Mouse (Mus musculus): ENCODE data around the gene Shd. TPM values are rescaled to one million over a fixed set of nuclear protein-coding genes. Genes with fewer than 3 reads are reported as not detected.
A peak's percentile ranks its signal among the peaks of the same experiment; 100 is the strongest.

Shd gene
- polyA plus RNA-seq, 1 experiment from 2014 or later, result 182 TPM

- Histone ChIP-seq H3K9me3 (ENCODE audit: control insufficient read depth, low read length) (no peaks in the 10 kb centered on the region), H3K4me1 (ENCODE audit: control insufficient read depth, insufficient read depth, low read depth, low read length) (peaks cover 25% of the 10 kb centered on the region), H3K27ac (ENCODE audit: low read depth, low read length) (peak overlapping the region; percentile 62), H3K36me3 (ENCODE audit: control insufficient read depth, insufficient read depth, low read length) (peaks cover 6% of the 10 kb centered on the region; the same call in 1 of the 2 replicates), H3K4me2 (ENCODE audit: low read length) (peak overlapping the region; percentile 75), H3K27me3 (replicated peaks; ENCODE audit: control insufficient read depth, insufficient read depth, low read length) (no peaks in the 10 kb centered on the region; the same call in 1 of the 2 replicates), H3K9ac (ENCODE audit: low read depth, low read length) (peak overlapping the region; percentile 61), H3K4me3 (ENCODE audit: low read length) (peak overlapping the region; percentile 58)
- ATAC-seq, result no peak
- 79% methylated on average over 13 of the region's 13 CpGs for WGBS
Observed at GRCm38 (mm10) chr17:55957726-55958583, 12.3 kb upstream of the Shd start.

DNA sequence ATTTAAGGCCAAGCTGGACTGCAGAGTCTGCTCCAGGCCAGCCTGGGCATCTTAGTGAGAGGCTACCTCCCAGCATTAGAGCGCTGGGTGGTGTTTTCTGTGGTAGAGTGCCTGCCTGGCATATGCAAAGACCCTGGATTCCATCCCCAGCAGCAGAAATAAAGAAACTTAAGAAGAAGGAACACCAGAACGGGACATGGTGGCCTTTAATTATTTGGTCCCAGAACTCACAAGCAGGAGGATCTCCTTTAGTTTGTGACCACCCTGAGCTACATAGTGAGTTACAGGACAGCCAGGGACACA, 11.7 kb upstream of the Shd start:
- no peak for ATAC-seq
- no peaks in the 10 kb centered on the region for H3K9me3 ChIP-seq (ENCODE audit: control insufficient read depth, low read length)
- peak overlapping the region; percentile 61 for H3K9ac ChIP-seq (ENCODE audit: low read depth, low read length)
- H3K27me3 ChIP-seq (replicated peaks; ENCODE audit: control insufficient read depth, insufficient read depth, low read length), result no peaks in the 10 kb centered on the region; the same call in 1 of the 2 replicates
- peak overlapping the region; percentile 62 for H3K27ac ChIP-seq (ENCODE audit: low read depth, low read length)
- WGBS, result 14% methylated on average over 2 of the region's 2 CpGs
- H3K4me1 ChIP-seq (ENCODE audit: control insufficient read depth, insufficient read depth, low read depth, low read length), result peaks cover 25% of the 10 kb centered on the region
- peak overlapping the region; percentile 58 for H3K4me3 ChIP-seq (ENCODE audit: low read length)
- H3K36me3 ChIP-seq (ENCODE audit: control insufficient read depth, insufficient read depth, low read length), result peaks cover 9% of the 10 kb centered on the region; the same call in 1 of the 2 replicates
- peak overlapping the region; percentile 75 for H3K4me2 ChIP-seq (ENCODE audit: low read length)

- under 1% methylated on average over 45 of the region's 46 CpGs for WGBS
- H3K9ac ChIP-seq (ENCODE audit: low read depth, low read length), result peak within 1 kb of the TSS; percentile 72
- H3K36me3 ChIP-seq (ENCODE audit: control insufficient read depth, insufficient read depth, low read length), result peaks cover 9% of the 10 kb centered on the region; the same call in 1 of the 2 replicates
- H3K27me3 ChIP-seq (replicated peaks; ENCODE audit: control insufficient read depth, insufficient read depth, low read length), result no peaks in the 10 kb centered on the region; the same call in 1 of the 2 replicates
- H3K9me3 ChIP-seq (ENCODE audit: control insufficient read depth, low read length), result no peaks in the 10 kb centered on the region
- H3K4me3 ChIP-seq (ENCODE audit: low read length), result peak within 1 kb of the TSS; percentile 58
- peak within 1 kb of the TSS; percentile 75 for H3K4me2 ChIP-seq (ENCODE audit: low read length)
- H3K4me1 ChIP-seq (ENCODE audit: control insufficient read depth, insufficient read depth, low read depth, low read length), result peaks cover 25% of the 10 kb centered on the region
- peak; percentile 91 for ATAC-seq
- H3K27ac ChIP-seq (ENCODE audit: low read depth, low read length), result peak within 1 kb of the TSS; percentile 94
Observed at GRCm38 (mm10) chr17:55958918-55959728, 11.1 kb upstream of the Shd start, which contains the start of gene Yju2. Yju2 (plus strand) TSS chr17:55959099.

- 72% methylated on average over 10 of the region's 10 CpGs for WGBS
- H3K36me3 ChIP-seq (ENCODE audit: control insufficient read depth, insufficient read depth, low read length), result peaks cover 9% of the 10 kb centered on the region; the same call in 1 of the 2 replicates
- peaks cover 25% of the 10 kb centered on the region for H3K4me1 ChIP-seq (ENCODE audit: control insufficient read depth, insufficient read depth, low read depth, low read length)
- peak overlapping the region; percentile 53 for H3K9ac ChIP-seq (ENCODE audit: low read depth, low read length)
- peak overlapping the region; percentile 58 for H3K4me3 ChIP-seq (ENCODE audit: low read length)
- H3K9me3 ChIP-seq (ENCODE audit: control insufficient read depth, low read length), result no peaks in the 10 kb centered on the region
- H3K27ac ChIP-seq (ENCODE audit: low read depth, low read length), result peak overlapping the region; percentile 94; the same call in 1 of the 2 replicates
- no peaks in the 10 kb centered on the region for H3K27me3 ChIP-seq (replicated peaks; ENCODE audit: control insufficient read depth, insufficient read depth, low read length)
- no peak for ATAC-seq
- peak overlapping the region; percentile 58 for H3K4me2 ChIP-seq (ENCODE audit: low read length)
Observed at GRCm38 (mm10) chr17:55959946-55960740, 10.1 kb upstream of the Shd start.

DNA sequence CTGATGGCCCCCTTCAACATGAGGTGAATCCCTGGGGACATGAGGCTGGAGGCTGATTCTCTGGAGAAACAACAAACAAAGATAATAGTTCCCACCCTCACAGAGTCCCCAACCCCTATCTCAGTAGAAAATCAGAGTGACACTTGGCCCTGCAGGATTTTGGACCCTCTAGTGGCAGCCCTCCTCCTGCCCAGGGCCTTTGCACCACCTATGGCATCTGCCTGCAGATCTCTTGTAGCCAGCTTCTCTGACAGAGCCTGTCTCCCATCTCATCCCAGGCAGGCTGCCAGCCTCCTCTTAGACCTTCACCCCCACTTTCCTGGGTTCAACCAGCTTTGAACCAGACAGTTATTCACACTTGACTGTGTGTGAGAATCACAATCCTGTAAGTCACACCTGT, 9.5 kb upstream of the Shd start:
- Histone ChIP-seq H3K27ac (ENCODE audit: low read depth, low read length) (no peak overlapping the region), H3K4me2 (ENCODE audit: low read length) (no peak overlapping the region), H3K36me3 (ENCODE audit: control insufficient read depth, insufficient read depth, low read length) (peaks cover 9% of the 10 kb centered on the region; the same call in 1 of the 2 replicates), H3K27me3 (replicated peaks; ENCODE audit: control insufficient read depth, insufficient read depth, low read length) (no peaks in the 10 kb centered on the region), H3K9ac (ENCODE audit: low read depth, low read length) (no peak overlapping the region), H3K4me1 (ENCODE audit: control insufficient read depth, insufficient read depth, low read depth, low read length) (peaks cover 25% of the 10 kb centered on the region), H3K9me3 (ENCODE audit: control insufficient read depth, low read length) (no peaks in the 10 kb centered on the region), H3K4me3 (ENCODE audit: low read length) (no peak overlapping the region)
- no peak for ATAC-seq

DNA sequence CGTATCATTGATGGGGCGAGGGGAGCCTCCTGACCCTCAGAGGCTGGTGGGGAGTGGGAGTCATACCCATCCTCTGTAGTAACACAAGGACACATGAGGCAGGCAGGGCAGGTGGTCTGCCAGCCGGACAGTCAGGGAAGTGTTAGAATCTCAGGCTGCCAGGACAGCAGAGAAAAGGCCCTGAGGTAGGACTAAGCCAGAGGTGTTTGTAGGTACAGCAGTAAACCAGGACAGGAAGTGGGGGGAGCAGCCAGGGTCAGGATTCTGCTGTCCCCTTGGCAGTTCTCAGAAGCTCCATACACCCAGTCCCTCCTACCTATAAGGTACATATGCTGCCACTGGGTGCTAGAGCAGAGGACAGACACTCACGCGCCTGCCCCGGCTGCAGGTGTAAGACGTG, 8.6 kb upstream of the Shd start:
- H3K4me3 ChIP-seq (ENCODE audit: low read length), result no peak overlapping the region
- ATAC-seq, result no peak
- peaks cover 19% of the 10 kb centered on the region for H3K4me1 ChIP-seq (ENCODE audit: control insufficient read depth, insufficient read depth, low read depth, low read length)
- 94% methylated on average over 7 of the region's 7 CpGs for WGBS
- no peak overlapping the region for H3K27ac ChIP-seq (ENCODE audit: low read depth, low read length)
- H3K27me3 ChIP-seq (replicated peaks; ENCODE audit: control insufficient read depth, insufficient read depth, low read length), result no peaks in the 10 kb centered on the region
- no peaks in the 10 kb centered on the region for H3K9me3 ChIP-seq (ENCODE audit: control insufficient read depth, low read length)
- H3K9ac ChIP-seq (ENCODE audit: low read depth, low read length), result no peak overlapping the region
- no peak overlapping the region for H3K4me2 ChIP-seq (ENCODE audit: low read length)
- peaks cover 11% of the 10 kb centered on the region; the same call in 1 of the 2 replicates for H3K36me3 ChIP-seq (ENCODE audit: control insufficient read depth, insufficient read depth, low read length)

DNA sequence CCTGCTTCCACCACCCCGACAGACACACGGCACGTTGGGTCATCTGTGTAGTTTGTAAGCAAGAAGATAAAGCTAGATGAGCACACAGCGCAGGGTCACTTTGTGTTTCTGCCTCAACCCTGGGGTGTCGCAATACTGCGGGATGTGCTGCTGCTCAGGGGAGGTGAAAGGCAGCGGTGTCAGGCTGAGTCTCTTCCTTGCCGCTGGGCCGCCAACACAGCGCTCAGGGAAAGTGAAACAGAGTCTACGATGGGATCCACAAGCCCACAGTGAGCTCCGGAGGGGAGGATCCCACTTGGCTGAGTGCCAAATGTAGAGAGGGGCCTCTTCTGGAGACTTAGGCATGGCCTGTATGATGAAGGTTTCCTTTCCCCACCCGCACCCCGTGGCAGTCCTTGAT, 7.1 kb upstream of the Shd start:
- Histone ChIP-seq H3K27ac (ENCODE audit: low read depth, low read length) (no peak overlapping the region), H3K4me1 (ENCODE audit: control insufficient read depth, insufficient read depth, low read depth, low read length) (peaks cover 12% of the 10 kb centered on the region), H3K27me3 (replicated peaks; ENCODE audit: control insufficient read depth, insufficient read depth, low read length) (no peaks in the 10 kb centered on the region), H3K9ac (ENCODE audit: low read depth, low read length) (no peak overlapping the region), H3K36me3 (ENCODE audit: control insufficient read depth, insufficient read depth, low read length) (peaks cover 17% of the 10 kb centered on the region; the same call in 1 of the 2 replicates), H3K4me3 (ENCODE audit: low read length) (no peak overlapping the region), H3K4me2 (ENCODE audit: low read length) (no peak overlapping the region), H3K9me3 (ENCODE audit: control insufficient read depth, low read length) (no peaks in the 10 kb centered on the region)
- 79% methylated on average over 14 of the region's 14 CpGs for WGBS
- ATAC-seq, result no peak

DNA sequence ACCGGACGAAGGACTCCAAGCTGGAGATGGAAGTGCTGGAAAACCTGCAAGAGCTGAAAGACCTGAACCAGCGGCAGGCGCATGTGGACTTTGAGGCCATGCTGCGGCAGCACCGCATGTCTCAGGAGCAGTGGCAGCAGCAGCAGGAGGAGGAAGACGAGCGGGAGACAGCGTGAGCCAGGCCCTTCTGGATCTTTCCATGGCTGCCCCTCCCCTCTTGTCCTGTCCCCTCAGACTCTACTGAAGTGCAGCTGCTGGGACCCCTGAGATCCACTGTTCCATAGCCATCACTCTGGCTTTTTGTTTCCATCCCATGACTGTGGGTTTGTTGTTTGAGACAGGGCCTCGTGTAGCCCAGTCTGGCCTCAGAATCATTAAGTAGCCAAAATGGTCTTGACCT, 5.8 kb upstream of the Shd start:
- Histone ChIP-seq H3K9ac (ENCODE audit: low read depth, low read length) (no peak overlapping the region), H3K36me3 (ENCODE audit: control insufficient read depth, insufficient read depth, low read length) (peaks cover 17% of the 10 kb centered on the region; the same call in 1 of the 2 replicates), H3K27ac (ENCODE audit: low read depth, low read length) (no peak overlapping the region), H3K4me3 (ENCODE audit: low read length) (no peak overlapping the region), H3K4me2 (ENCODE audit: low read length) (no peak overlapping the region), H3K9me3 (ENCODE audit: control insufficient read depth, low read length) (no peaks in the 10 kb centered on the region), H3K4me1 (ENCODE audit: control insufficient read depth, insufficient read depth, low read depth, low read length) (peaks cover 15% of the 10 kb centered on the region), H3K27me3 (replicated peaks; ENCODE audit: control insufficient read depth, insufficient read depth, low read length) (no peaks in the 10 kb centered on the region)
- WGBS, result 94% methylated on average over 10 of the region's 10 CpGs
- ATAC-seq, result no peak

Measured in hindbrain, embryonic 16.5 days (tissue).